8 mouse cellular contexts compared by ENCODE assay signal in genomic region chr3:24782784-24783461, GRCm38 (mm10).
A peak's percentile ranks its signal among the peaks of the same experiment; 100 is the strongest.
DNase-seq lines count a peak whose midpoint lies in the region; ATAC-seq lines count a peak whose summit lies in the region.

No protein-coding gene starts in this region.

- no peaks in the 10 kb centered on the region for H3K27me3 ChIP-seq in erythroblast, embryonic 14.5 days (ENCODE audit: control insufficient read depth)
- H3K27me3 ChIP-seq in embryonic facial prominence, embryonic 13.5 days, result no peaks in the 10 kb centered on the region

- no peaks in the 10 kb centered on the region for H3K4me1 ChIP-seq in erythroblast, embryonic 14.5 days (ENCODE audit: control insufficient read depth)
- no peaks in the 10 kb centered on the region for H3K4me1 ChIP-seq in embryonic facial prominence, embryonic 13.5 days

- no peak for ATAC-seq in erythroblast, adult 5-6 weeks (replicated peaks; ENCODE audit: low FRiP score, poor library complexity, severe bottlenecking)
- ATAC-seq in embryonic facial prominence, embryonic 13.5 days (ENCODE audit: insufficient number of reproducible peaks, insufficient read depth, low FRiP score, low TSS enrichment, low read depth), result no peak

- H3K27ac ChIP-seq in embryonic facial prominence, embryonic 13.5 days, result no peak overlapping the region

- peak overlapping the region; percentile 5 for H3K4me3 ChIP-seq in erythroblast, embryonic 14.5 days (replicated peaks)
- H3K4me3 ChIP-seq in embryonic facial prominence, embryonic 13.5 days, result no peak overlapping the region

- H3K9ac ChIP-seq in embryonic facial prominence, embryonic 13.5 days, result no peak overlapping the region

- no peaks in the 10 kb centered on the region for H3K36me3 ChIP-seq in erythroblast, embryonic 14.5 days (ENCODE audit: control insufficient read depth)
- no peaks in the 10 kb centered on the region for H3K36me3 ChIP-seq in embryonic facial prominence, embryonic 13.5 days

- peak; percentile 1 to 3 for DNase-seq in kidney, postnatal 36 days
- DNase-seq in lung, postnatal 14 days, result peak; percentile 1
- no peak for DNase-seq in B cell, adult 2 months
- no peak for DNase-seq in right cerebral cortex, postnatal 10 days (ENCODE audit: low spot score in 2 of 2)
- no peak for DNase-seq in right cerebral cortex, postnatal 36 days (ENCODE audit: low spot score in 2 of 2)

- WGBS in embryonic facial prominence, embryonic 13.5 days, result 50% methylated on average over 10 of the region's 10 CpGs

- no peaks in the 10 kb centered on the region; the same call in 1 of the 2 replicates for H3K9me3 ChIP-seq in erythroblast, embryonic 14.5 days (ENCODE audit: control insufficient read depth, low read length)
- no peaks in the 10 kb centered on the region for H3K9me3 ChIP-seq in embryonic facial prominence, embryonic 13.5 days

- H3K4me2 ChIP-seq in embryonic facial prominence, embryonic 13.5 days, result peak overlapping the region; percentile 22

Comparison
In these comparisons a context has a peak if more than half of its experiments do, and no peak if none do; other contexts are left out.
1. DNase-seq: peak in kidney, postnatal 36 days (2 of 2) and lung, postnatal 14 days (single experiment); none in B cell, adult 2 months (0 of 2), right cerebral cortex, postnatal 10 days (0 of 2) and right cerebral cortex, postnatal 36 days (0 of 2).